Mouse (Mus musculus) neural tube, embryonic 11.5 days (tissue): ENCODE results near the gene Ttc34. TPM values are rescaled to one million over a fixed set of nuclear protein-coding genes. Genes with fewer than 3 reads are reported as not detected.

Experiments
- ATAC-seq: fragments of 200-750 bp; cut with Nextera tagmentation; 2 replicates; pipeline ENCODE4 v1.8.0; 2017; ENCODE audit warnings: moderate number of reproducible peaks, mild to moderate bottlenecking, moderate TSS enrichment, moderate library complexity; ENCODE audit not compliant: insufficient read depth, low FRiP score, low TSS enrichment
- DNase-seq: peaks from one replicate; pipeline ENCODE4 v3.0.0-alpha.2; 2015; ENCODE audit warnings: low spot score
- H3K27ac ChIP-seq: fragments of 300-500 bp; sonication (generic); 2 replicates; pipeline ENCODE4 v1.5.1; 2014; ENCODE audit warnings: low read depth, mild to moderate bottlenecking, low read length
- H3K27me3 ChIP-seq: fragments of 300-500 bp; sonication (generic); 2 replicates; pipeline ENCODE4 v1.6.1; 2014; ENCODE audit warnings: mild to moderate bottlenecking, low read length, mixed read lengths; ENCODE audit not compliant: control insufficient read depth, insufficient read depth
- H3K36me3 ChIP-seq: fragments of 300-500 bp; sonication (generic); 2 replicates; pipeline ENCODE4 v1.6.1; 2014; ENCODE audit warnings: mild to moderate bottlenecking, low read length, moderate library complexity, mixed read lengths; ENCODE audit not compliant: control insufficient read depth, insufficient read depth
- H3K4me1 ChIP-seq: fragments of 300-500 bp; sonication (generic); 2 replicates; pipeline ENCODE4 v1.6.1; 2014; ENCODE audit warnings: low read length, mixed read lengths; ENCODE audit not compliant: control insufficient read depth, insufficient read depth
- H3K4me2 ChIP-seq: fragments of 300-500 bp; sonication (generic); 2 replicates; pipeline ENCODE4 v1.6.1; 2014; ENCODE audit warnings: low read depth, mild to moderate bottlenecking, moderate library complexity
- H3K4me3 ChIP-seq: fragments of 300-500 bp; sonication (generic); 2 replicates; pipeline ENCODE4 v1.5.1; 2014; ENCODE audit warnings: low read depth, low read length
- H3K9ac ChIP-seq: fragments of 300-500 bp; sonication (generic); 2 replicates; pipeline ENCODE4 v1.6.1; 2014; ENCODE audit warnings: mild to moderate bottlenecking, low read length
- H3K9me3 ChIP-seq: fragments of 300-500 bp; sonication (generic); 2 replicates; pipeline ENCODE4 v1.6.1; 2016; ENCODE audit warnings: low read length; ENCODE audit not compliant: control insufficient read depth
- WGBS: fragments of 180-500 bp; shearing (Covaris S2); extraction: QIAGEN DNeasy Blood & Tissue Kit; methylation state at CpG from one replicate; pipeline ENCODE4 v1.1.7; 2014; 5-methylcytosine and 5-hydroxymethylcytosine counted together
- polyA plus RNA-seq: library from polyadenylated mRNA; unstranded; fragments of >200 nt; fragmentation: Nextera tagmentation; extraction: Ambion mirVana; gene quantifications from 2 replicates; pipeline ENCODE4 v1.2.1, GENCODE M21; 2014

Ttc34 gene
- polyA plus RNA-seq, 1 experiment from 2014 or later = 0.38 TPM

- Histone ChIP-seq H3K4me3 (peak overlapping the region; percentile 32), H3K27me3 (no peaks in the 10 kb centered on the region), H3K36me3 (no peaks in the 10 kb centered on the region), H3K9me3 (no peaks in the 10 kb centered on the region), H3K4me2 (peak overlapping the region; percentile 50), H3K27ac (no peak overlapping the region), H3K4me1 (no peaks in the 10 kb centered on the region), H3K9ac (peak overlapping the region; percentile 54)
- WGBS = 12% methylated on average over 18 of the region's 18 CpGs
- ATAC-seq (peak; percentile 96), DNase-seq (peak; percentile 94)
These were observed 40.7 kb downstream of the Ttc34 start for GRCm38 (mm10) chr4:154877864-154878548.

- H3K4me2 ChIP-seq = no peak overlapping the region
- ATAC-seq (no peak), DNase-seq (no peak)
- H3K9me3 ChIP-seq = no peaks in the 10 kb centered on the region
- no peak overlapping the region for H3K27ac ChIP-seq
- no peaks in the 10 kb centered on the region for H3K36me3 ChIP-seq
- 84% methylated on average over 6 of the region's 6 CpGs for WGBS
- H3K9ac ChIP-seq = no peak overlapping the region
- no peaks in the 10 kb centered on the region for H3K27me3 ChIP-seq
- H3K4me3 ChIP-seq = no peak overlapping the region
- no peaks in the 10 kb centered on the region for H3K4me1 ChIP-seq
These were observed 43.5 kb downstream of the Ttc34 start for GRCm38 (mm10) chr4:154880730-154881129.

- no peak overlapping the region for H3K9ac ChIP-seq
- H3K4me1 ChIP-seq = no peaks in the 10 kb centered on the region
- no peak overlapping the region for H3K4me3 ChIP-seq
- no peaks in the 10 kb centered on the region for H3K9me3 ChIP-seq
- WGBS = 26% methylated on average over 14 of the region's 14 CpGs
- H3K27me3 ChIP-seq = no peaks in the 10 kb centered on the region
- DNase-seq (no peak), ATAC-seq (no peak)
- H3K36me3 ChIP-seq = no peaks in the 10 kb centered on the region
- no peak overlapping the region for H3K27ac ChIP-seq
- no peak overlapping the region for H3K4me2 ChIP-seq
These were observed 44.9 kb downstream of the Ttc34 start for GRCm38 (mm10) chr4:154882014-154882659.

GRCm38 (mm10) chr4:154885416-154885815 is 48.2 kb downstream of the Ttc34 start:
- Histone ChIP-seq H3K9ac (no peak overlapping the region), H3K36me3 (no peaks in the 10 kb centered on the region), H3K27ac (no peak overlapping the region), H3K4me1 (no peaks in the 10 kb centered on the region), H3K4me3 (no peak overlapping the region), H3K4me2 (no peak overlapping the region), H3K27me3 (no peaks in the 10 kb centered on the region), H3K9me3 (no peaks in the 10 kb centered on the region)
- no peak for DNase-seq
- 84% methylated on average over 11 of the region's 11 CpGs for WGBS
- ATAC-seq = no peak

- H3K27ac ChIP-seq = no peak overlapping the region
- H3K4me1 ChIP-seq = no peaks in the 10 kb centered on the region
- DNase-seq (no peak), ATAC-seq (no peak)
- H3K27me3 ChIP-seq = no peaks in the 10 kb centered on the region
- H3K36me3 ChIP-seq = no peaks in the 10 kb centered on the region
- no peak overlapping the region for H3K4me2 ChIP-seq
- no peak overlapping the region for H3K4me3 ChIP-seq
- 71% methylated on average over 13 of the region's 13 CpGs for WGBS
- H3K9me3 ChIP-seq = no peaks in the 10 kb centered on the region
- H3K9ac ChIP-seq = no peak overlapping the region
These were observed 49.8 kb downstream of the Ttc34 start for GRCm38 (mm10) chr4:154886876-154887592.

GRCm38 (mm10) chr4:154887593-154888250 is 50.5 kb downstream of the Ttc34 start:
- H3K27ac ChIP-seq = no peak overlapping the region
- DNase-seq (no peak), ATAC-seq (no peak)
- H3K9me3 ChIP-seq = no peaks in the 10 kb centered on the region
- no peaks in the 10 kb centered on the region for H3K27me3 ChIP-seq
- H3K4me1 ChIP-seq = no peaks in the 10 kb centered on the region
- no peak overlapping the region for H3K4me2 ChIP-seq
- no peaks in the 10 kb centered on the region for H3K36me3 ChIP-seq
- no peak overlapping the region for H3K4me3 ChIP-seq
- WGBS = 81% methylated on average over 15 of the region's 15 CpGs
- no peak overlapping the region for H3K9ac ChIP-seq

- no peak overlapping the region for H3K4me3 ChIP-seq
- no peak overlapping the region for H3K9ac ChIP-seq
- DNase-seq (no peak), ATAC-seq (no peak)
- no peaks in the 10 kb centered on the region for H3K4me1 ChIP-seq
- WGBS = 89% methylated on average over 14 of the region's 14 CpGs
- no peak overlapping the region for H3K4me2 ChIP-seq
- H3K9me3 ChIP-seq = no peaks in the 10 kb centered on the region
- H3K27me3 ChIP-seq = no peaks in the 10 kb centered on the region
- H3K27ac ChIP-seq = no peak overlapping the region
- no peaks in the 10 kb centered on the region for H3K36me3 ChIP-seq
These were observed 53.6 kb downstream of the Ttc34 start for GRCm38 (mm10) chr4:154890887-154891286.

- Histone ChIP-seq H3K27me3 (no peaks in the 10 kb centered on the region), H3K9ac (no peak overlapping the region), H3K36me3 (no peaks in the 10 kb centered on the region), H3K4me3 (no peak overlapping the region), H3K9me3 (no peaks in the 10 kb centered on the region), H3K4me1 (peaks cover 14% of the 10 kb centered on the region), H3K27ac (no peak overlapping the region), H3K4me2 (no peak overlapping the region)
- DNase-seq (no peak), ATAC-seq (no peak)
- 75% methylated on average over 5 of the region's 5 CpGs for WGBS
These were observed 58.3 kb downstream of the Ttc34 start for GRCm38 (mm10) chr4:154895549-154895948.
